Mouse (Mus musculus) erythroblast, embryonic 14.5 days (primary cell): ENCODE measurements around the gene Sv2a.

Experiments used
- GATA1 ChIP-seq: IDR thresholded peaks from 2 replicates; pipeline ENCODE4 v1.6.1; 2012; ENCODE audit warnings: low read length, inconsistent platforms, mixed read lengths
- TAL1 ChIP-seq: IDR thresholded peaks from 3 replicates; pipeline ENCODE4 v1.6.1; 2012; ENCODE audit warnings: low read length, inconsistent platforms, mixed read lengths

DNA sequence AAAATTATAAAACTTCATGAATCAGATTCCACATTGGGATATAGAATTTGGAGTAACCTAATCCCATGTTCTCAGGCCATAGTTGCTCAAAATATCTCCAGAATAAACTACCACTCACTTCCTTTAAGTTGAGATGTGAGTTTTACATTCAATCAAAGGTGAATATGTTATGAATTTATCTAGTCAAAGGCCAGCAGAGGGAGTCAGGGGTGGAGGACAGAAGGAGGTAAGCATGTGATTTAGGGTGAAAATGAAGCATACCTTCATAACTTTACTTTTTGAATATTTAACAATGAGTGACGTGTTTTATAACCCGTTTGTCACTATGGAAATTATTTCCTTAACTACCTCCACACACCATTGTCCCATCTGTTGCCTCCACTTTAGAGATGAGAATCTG lies 54.0 kb downstream of the Sv2a start:
- no peak for TF ChIP-seq TAL1
- TF ChIP-seq GATA1, result no peak
